Mouse (Mus musculus) ES-Bruce4 (cell line): ENCODE results near the gene Fzd10. TPM values are rescaled to one million over a fixed set of nuclear protein-coding genes. Genes with fewer than 3 reads are reported as not detected.

ENCODE experiments used
- H3K27ac ChIP-seq: 2 replicates; pipeline ENCODE4 v1.5.1; 2012; ENCODE audit warnings: low read length, inconsistent platforms; ENCODE audit not compliant: insufficient read depth
- H3K27me3 ChIP-seq: 2 replicates; pipeline ENCODE4 v1.6.1; 2012; ENCODE audit warnings: mild to moderate bottlenecking, low read length, inconsistent platforms; ENCODE audit not compliant: control insufficient read depth, poor library complexity, insufficient read depth, severe bottlenecking
- H3K36me3 ChIP-seq: 2 replicates; pipeline ENCODE4 v1.6.1; 2012; ENCODE audit warnings: inconsistent platforms, mild to moderate bottlenecking, low read length, moderate library complexity; ENCODE audit not compliant: control insufficient read depth, poor library complexity, insufficient read depth, severe bottlenecking
- H3K4me1 ChIP-seq: one replicate; pipeline ENCODE4 v1.8.1; 2011; ENCODE audit warnings: low read length; ENCODE audit not compliant: control insufficient read depth, insufficient read depth
- H3K4me3 ChIP-seq: 2 replicates; pipeline ENCODE4 v1.5.1; 2011; ENCODE audit warnings: low read depth, mild to moderate bottlenecking, low read length
- H3K9ac ChIP-seq: 2 replicates; pipeline ENCODE4 v1.6.1; 2012; ENCODE audit warnings: low read depth, mild to moderate bottlenecking, inconsistent platforms; ENCODE audit not compliant: poor library complexity, severe bottlenecking
- H3K9me3 ChIP-seq: replicated peaks from 2 replicates; pipeline ENCODE4 v1.6.1; 2012; ENCODE audit warnings: mild to moderate bottlenecking, low read length, inconsistent platforms; ENCODE audit not compliant: control insufficient read depth, poor library complexity, insufficient read depth, severe bottlenecking
- CTCF ChIP-seq: IDR thresholded peaks from one replicate; pipeline ENCODE4 v1.8.1; 2011; ENCODE audit warnings: low read depth, low read length
- EP300 ChIP-seq: IDR thresholded peaks from 2 replicates; pipeline ENCODE4 v1.6.1; 2011; ENCODE audit warnings: low read depth, low read length; ENCODE audit not compliant: insufficient read depth
- POLR2A ChIP-seq: IDR thresholded peaks from one replicate; pipeline ENCODE4 v1.8.1; 2011; ENCODE audit warnings: low read length; ENCODE audit not compliant: insufficient read depth
- polyA plus RNA-seq: library from polyadenylated mRNA; stranded (reverse); fragments of >200 nt; gene quantifications from 2 replicates; pipeline ENCODE4 v1.2.4, GENCODE M21; 2011; ENCODE audit warnings: low read depth; ENCODE audit not compliant: missing spikeins, insufficient read depth, insufficient read length

Fzd10 gene
- polyA plus RNA-seq, 1 experiment, result 14.2 TPM

DNA sequence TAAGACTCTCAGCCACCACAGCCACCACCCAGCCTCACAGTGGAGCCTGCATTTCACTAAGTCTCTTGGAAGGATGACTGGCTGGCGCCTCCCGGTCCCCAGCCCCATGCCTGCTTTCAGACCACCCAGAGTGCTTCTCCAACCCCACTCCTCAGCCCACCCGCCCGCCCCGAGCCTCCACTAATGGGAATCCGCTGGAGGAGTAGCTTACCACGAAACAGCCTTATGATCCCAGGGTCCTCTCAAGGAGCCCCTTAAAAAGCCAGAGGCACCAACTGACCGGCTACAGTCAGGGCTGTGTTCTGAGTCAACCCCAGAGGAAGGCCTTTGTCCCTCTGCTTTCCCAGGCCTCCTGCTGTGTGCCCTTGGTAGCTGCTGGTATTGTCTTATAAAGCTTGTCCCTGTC lies 19.1 kb upstream of the Fzd10 start:
- H3K9me3 ChIP-seq, result no peaks in the 10 kb centered on the region
- H3K9ac ChIP-seq, result no peak overlapping the region
- peaks cover 8% of the 10 kb centered on the region for H3K4me1 ChIP-seq
- no peak for TF ChIP-seq CTCF
- TF ChIP-seq POLR2A, result no peak
- TF ChIP-seq EP300, result no peak
- H3K27ac ChIP-seq, result no peak overlapping the region
- H3K4me3 ChIP-seq, result no peak overlapping the region
- no peaks in the 10 kb centered on the region for H3K36me3 ChIP-seq
- no peaks in the 10 kb centered on the region for H3K27me3 ChIP-seq

DNA sequence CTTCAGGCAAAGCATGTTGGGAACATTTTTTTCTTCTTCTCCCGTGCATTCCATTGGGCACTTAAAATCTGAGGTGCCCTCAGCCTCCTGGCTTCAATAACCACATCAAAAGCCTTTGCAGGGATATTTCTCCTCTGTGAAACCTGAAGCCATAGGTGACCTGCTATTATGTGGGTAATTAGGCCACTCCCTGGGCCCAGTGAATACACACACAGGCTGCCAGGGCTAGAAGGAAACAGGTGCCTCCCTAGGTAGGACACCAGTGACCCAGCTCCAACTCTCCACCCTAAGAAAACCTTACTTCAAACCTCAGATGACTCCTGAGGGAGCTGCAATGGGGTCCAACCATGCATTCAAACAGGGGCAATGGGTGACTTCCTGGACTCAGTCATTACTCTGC lies 11.4 kb upstream of the Fzd10 start:
- TF ChIP-seq CTCF, result no peak
- no peak for TF ChIP-seq POLR2A
- no peak for TF ChIP-seq EP300
- no peaks in the 10 kb centered on the region for H3K36me3 ChIP-seq
- peaks cover 2% of the 10 kb centered on the region for H3K4me1 ChIP-seq
- no peak overlapping the region for H3K27ac ChIP-seq
- H3K4me3 ChIP-seq, result no peak overlapping the region
- H3K27me3 ChIP-seq, result no peaks in the 10 kb centered on the region
- H3K9ac ChIP-seq, result no peak overlapping the region
- H3K9me3 ChIP-seq, result no peaks in the 10 kb centered on the region

DNA sequence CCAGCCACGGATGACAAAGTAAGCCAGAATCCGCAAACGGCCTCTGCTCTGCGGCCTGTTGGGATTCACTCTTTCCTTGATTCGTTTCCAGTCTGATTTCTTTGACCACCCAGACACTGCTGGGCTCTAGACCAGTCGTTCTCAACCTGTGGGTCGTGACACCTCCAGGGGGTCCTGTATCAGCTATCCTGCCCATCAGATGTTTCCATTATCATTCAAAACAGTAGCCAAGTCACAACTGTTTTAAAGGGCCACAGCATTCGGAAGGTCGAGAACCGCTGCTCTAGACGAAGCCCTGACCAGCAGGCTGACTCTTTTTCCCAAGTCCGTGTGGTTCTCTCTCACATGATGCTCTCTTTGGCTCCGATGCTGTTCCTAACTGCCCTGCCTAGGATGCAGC lies 7.2 kb upstream of the Fzd10 start:
- Histone ChIP-seq H3K27me3 (0 out of 2 replicates have a peak, but pooled peaks cover 3% of the 10 kb centered on the region), H3K4me3 (no peak overlapping the region), H3K4me1 (peaks cover 2% of the 10 kb centered on the region), H3K9me3 (peaks cover 14% of the 10 kb centered on the region), H3K36me3 (no peaks in the 10 kb centered on the region), H3K27ac (no peak overlapping the region), H3K9ac (no peak overlapping the region)
- TF ChIP-seq EP300 (no peak), POLR2A (no peak), CTCF (no peak)

DNA sequence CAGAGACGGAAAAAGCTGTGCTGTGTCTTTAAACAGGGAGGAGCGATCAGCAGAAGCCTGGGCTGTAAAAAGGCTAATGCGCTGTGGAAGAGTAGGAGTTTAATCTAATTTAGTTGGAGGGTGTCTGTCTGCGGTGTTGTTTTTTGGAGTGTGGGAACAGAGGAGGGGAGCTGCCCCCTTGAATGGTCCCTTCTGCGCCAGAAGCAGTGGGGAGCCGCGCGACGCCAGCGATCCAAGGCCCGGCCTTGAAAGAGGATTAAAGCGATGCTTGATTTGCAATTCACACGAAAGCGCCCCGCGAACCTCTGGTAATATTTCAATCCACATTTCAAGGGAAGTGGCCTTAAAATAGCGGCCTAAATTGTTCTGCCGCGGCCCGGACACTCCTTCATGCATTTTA lies 3.8 kb upstream of the Fzd10 start:
- Histone ChIP-seq H3K4me1 (peaks cover 2% of the 10 kb centered on the region), H3K9me3 (peaks cover 14% of the 10 kb centered on the region), H3K27me3 (0 out of 2 replicates have a peak, but pooled peaks cover 3% of the 10 kb centered on the region), H3K9ac (no peak overlapping the region), H3K36me3 (no peaks in the 10 kb centered on the region), H3K4me3 (no peak overlapping the region), H3K27ac (no peak overlapping the region)
- no peak for TF ChIP-seq EP300
- no peak for TF ChIP-seq POLR2A
- TF ChIP-seq CTCF, result no peak

- peaks cover 5% of the 10 kb centered on the region for H3K4me1 ChIP-seq
- no peaks in the 10 kb centered on the region for H3K36me3 ChIP-seq
- TF ChIP-seq POLR2A, result no peak
- no peak for TF ChIP-seq CTCF
- H3K9ac ChIP-seq, result no peak overlapping the region
- H3K9me3 ChIP-seq, result peaks cover 14% of the 10 kb centered on the region
- 0 out of 2 replicates have a peak, but pooled peaks cover 3% of the 10 kb centered on the region for H3K27me3 ChIP-seq
- H3K27ac ChIP-seq, result no peak overlapping the region
- H3K4me3 ChIP-seq, result no peak overlapping the region
Observed at GRCm38 (mm10) chr5:128597381-128597780, 3.3 kb upstream of the Fzd10 start.

DNA sequence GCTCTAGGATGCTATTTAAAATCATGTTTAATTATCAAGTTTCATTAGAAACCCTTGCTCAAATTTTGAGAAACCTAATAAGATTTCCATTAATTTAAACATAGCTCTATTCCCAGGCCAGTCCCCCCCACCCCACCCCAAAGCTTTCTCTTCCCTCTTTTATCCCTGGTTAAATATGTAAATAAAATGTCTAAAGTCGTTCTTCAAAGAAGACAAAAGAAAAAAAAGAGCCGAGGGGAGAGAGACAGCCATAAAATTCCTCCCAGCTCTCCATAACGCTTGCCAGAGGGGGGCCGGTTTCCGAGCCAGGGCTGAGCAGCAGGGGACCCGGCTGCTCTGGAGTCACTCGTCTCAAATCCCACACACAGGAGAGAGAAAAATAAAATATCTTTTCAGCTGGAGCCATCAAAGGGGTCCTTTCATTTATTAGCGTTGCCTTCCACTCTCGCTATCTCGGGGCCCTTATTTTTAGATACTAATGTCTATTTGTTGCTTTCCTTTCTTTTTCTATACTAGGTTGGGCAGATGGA lies 2.4 kb upstream of the Fzd10 start:
- no peak overlapping the region for H3K27ac ChIP-seq
- H3K36me3 ChIP-seq, result no peaks in the 10 kb centered on the region
- peaks cover 6% of the 10 kb centered on the region for H3K4me1 ChIP-seq
- TF ChIP-seq POLR2A, result no peak
- TF ChIP-seq CTCF, result no peak
- no peak for TF ChIP-seq EP300
- no peak overlapping the region for H3K9ac ChIP-seq
- H3K9me3 ChIP-seq, result peaks cover 14% of the 10 kb centered on the region
- H3K27me3 ChIP-seq, result 0 out of 2 replicates have a peak, but pooled peaks cover 3% of the 10 kb centered on the region
- no peak overlapping the region for H3K4me3 ChIP-seq
